Mouse (Mus musculus): Measurements from ENCODE around the gene Rbbp5. TPM values are rescaled to one million over a fixed set of nuclear protein-coding genes. Genes with fewer than 3 reads are reported as not detected.

Rbbp5 gene
- polyA plus RNA-seq, 1 experiment from 2014 or later: 47.2 TPM

DNA sequence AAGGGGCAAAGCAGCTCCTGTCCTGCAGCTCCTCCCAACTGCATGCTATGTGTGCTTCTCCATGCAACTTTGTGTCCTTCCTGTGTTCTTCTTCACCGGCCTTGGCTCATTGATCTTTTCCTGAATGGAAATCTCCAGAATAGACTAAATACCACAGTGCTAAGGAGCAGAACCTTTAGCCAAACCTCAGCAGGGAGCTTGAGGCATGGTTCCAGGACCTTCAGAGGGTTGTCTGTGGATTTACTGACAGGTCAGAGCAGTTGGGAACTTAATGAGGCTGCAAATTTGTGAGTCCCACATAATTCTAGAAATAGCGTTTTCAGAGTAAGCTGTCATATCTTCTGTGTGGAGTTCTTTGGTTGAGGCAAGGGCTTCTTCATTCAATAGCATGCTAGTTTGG lies 23.4 kb downstream of the Rbbp5 start:
- Histone ChIP-seq H3K9me3 (no peaks in the 10 kb centered on the region), H3K4me1 (no peaks in the 10 kb centered on the region), H3K4me2 (no peak overlapping the region), H3K27ac (no peak overlapping the region), H3K36me3 (peaks cover 84% of the 10 kb centered on the region), H3K27me3 (no peaks in the 10 kb centered on the region), H3K9ac (no peak overlapping the region), H3K4me3 (no peak overlapping the region)
- 93% methylated on average over 2 of the region's 2 CpGs for WGBS
- ATAC-seq (ENCODE audit: insufficient number of reproducible peaks, insufficient read depth, low FRiP score, low TSS enrichment, low read depth): no peak

DNA sequence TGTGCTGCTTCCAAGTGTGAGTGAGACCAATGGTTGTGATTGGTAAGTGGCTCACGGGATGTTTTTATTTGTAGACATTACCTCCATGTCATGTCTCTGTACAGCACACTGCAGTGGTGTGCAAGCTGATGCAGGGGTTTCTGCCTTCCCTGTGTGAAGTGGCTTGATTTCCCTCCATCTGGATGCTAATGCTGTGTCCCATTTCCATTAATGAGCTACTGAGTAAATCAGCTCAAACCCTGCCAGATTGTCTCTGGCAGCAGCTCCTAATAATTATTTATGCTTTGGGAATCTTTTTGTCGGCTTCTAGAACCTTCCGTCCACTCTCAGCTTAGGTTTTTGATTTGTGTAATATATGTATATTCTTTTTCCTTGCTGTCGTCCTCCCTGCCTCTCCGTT lies 28.0 kb downstream of the Rbbp5 start:
- no peaks in the 10 kb centered on the region for H3K4me1 ChIP-seq
- H3K4me3 ChIP-seq: no peak overlapping the region
- peaks cover 77% of the 10 kb centered on the region for H3K36me3 ChIP-seq
- H3K4me2 ChIP-seq: no peak overlapping the region
- WGBS: 94% methylated on average over 5 of the region's 5 CpGs
- H3K9ac ChIP-seq: no peak overlapping the region
- no peak for ATAC-seq (ENCODE audit: insufficient number of reproducible peaks, insufficient read depth, low FRiP score, low TSS enrichment, low read depth)
- no peak overlapping the region for H3K27ac ChIP-seq
- H3K9me3 ChIP-seq: no peaks in the 10 kb centered on the region
- no peaks in the 10 kb centered on the region for H3K27me3 ChIP-seq

DNA sequence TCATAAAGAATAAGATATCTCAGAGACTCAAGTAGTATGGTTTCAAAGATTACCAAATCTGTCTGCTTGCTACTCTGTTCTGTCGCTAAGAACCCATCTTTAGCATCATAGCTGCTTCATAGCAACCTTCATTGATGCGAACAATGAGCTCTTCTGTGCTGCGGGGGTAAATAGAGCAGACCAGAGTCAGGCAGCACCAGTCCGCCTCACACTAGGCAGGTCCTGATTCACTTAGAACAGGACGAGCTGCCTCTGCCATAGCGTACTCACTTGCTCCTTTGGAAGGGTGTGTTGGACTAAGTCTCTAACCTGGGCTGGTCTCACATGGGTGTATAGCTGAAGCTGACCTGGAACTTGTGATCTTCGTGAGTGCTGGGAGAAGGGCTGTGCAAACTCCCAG lies 28.9 kb downstream of the Rbbp5 start, which contains the start of gene Tmem81:
Tmem81 (plus strand) TSS at position 173 of the 400 bp plus-strand sequence.
- H3K9me3 ChIP-seq: no peaks in the 10 kb centered on the region
- no peaks in the 10 kb centered on the region for H3K4me1 ChIP-seq
- H3K9ac ChIP-seq: no peak within 1 kb of the TSS
- no peak within 1 kb of the TSS for H3K27ac ChIP-seq
- no peaks in the 10 kb centered on the region for H3K27me3 ChIP-seq
- 80% methylated on average over 7 of the region's 7 CpGs for WGBS
- no peak within 1 kb of the TSS for H3K4me3 ChIP-seq
- peaks cover 68% of the 10 kb centered on the region for H3K36me3 ChIP-seq
- ATAC-seq (ENCODE audit: insufficient number of reproducible peaks, insufficient read depth, low FRiP score, low TSS enrichment, low read depth): no peak
- H3K4me2 ChIP-seq: no peak within 1 kb of the TSS

DNA sequence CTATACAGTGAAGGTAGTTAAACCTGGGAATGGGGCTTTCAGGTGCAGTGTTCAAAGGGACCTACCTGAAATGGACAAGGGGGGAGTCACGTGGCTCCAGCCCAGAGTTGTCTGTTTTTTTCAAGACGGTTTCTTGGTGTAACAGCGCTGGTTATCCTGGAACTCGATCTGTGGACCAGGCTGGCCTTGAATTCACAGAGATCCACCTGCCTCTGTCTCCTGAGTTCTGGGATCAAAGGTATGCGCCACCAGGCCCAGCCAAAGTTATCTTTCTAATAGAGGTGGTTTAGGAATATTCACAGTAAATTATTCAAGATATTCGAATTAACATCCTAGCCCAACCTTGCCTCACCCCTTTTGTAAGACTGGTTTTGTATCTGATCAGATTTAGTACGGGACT lies 29.5 kb downstream of the Rbbp5 start:
- Histone ChIP-seq H3K27me3 (no peaks in the 10 kb centered on the region), H3K36me3 (peaks cover 62% of the 10 kb centered on the region), H3K4me2 (no peak overlapping the region), H3K27ac (no peak overlapping the region), H3K9me3 (no peaks in the 10 kb centered on the region), H3K9ac (no peak overlapping the region), H3K4me1 (no peaks in the 10 kb centered on the region), H3K4me3 (no peak overlapping the region)
- 95% methylated on average over 7 of the region's 7 CpGs for WGBS
- ATAC-seq (ENCODE audit: insufficient number of reproducible peaks, insufficient read depth, low FRiP score, low TSS enrichment, low read depth): no peak

DNA sequence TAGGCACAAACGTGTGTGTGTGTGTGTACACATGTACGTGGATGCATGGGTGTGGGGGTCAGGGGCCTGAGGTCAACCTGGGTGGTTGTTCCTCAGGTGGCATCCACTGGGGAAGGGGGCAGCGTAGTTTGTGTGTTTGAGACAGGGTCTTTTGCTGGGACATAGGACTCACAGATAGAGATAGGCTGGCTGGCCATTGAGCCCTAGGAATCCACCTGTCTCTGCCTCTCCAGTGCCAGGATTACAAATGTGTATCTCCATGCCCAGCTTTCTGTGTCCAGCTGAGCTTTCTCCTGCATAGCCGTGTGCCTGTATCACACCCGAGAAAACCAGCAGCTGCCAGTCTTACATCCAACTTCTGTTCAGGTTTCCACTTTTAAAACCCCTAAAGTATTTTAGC lies 32.6 kb downstream of the Rbbp5 start:
- 88% methylated on average over 5 of the region's 5 CpGs for WGBS
- no peak overlapping the region for H3K27ac ChIP-seq
- no peak overlapping the region for H3K4me3 ChIP-seq
- H3K4me1 ChIP-seq: no peaks in the 10 kb centered on the region
- no peaks in the 10 kb centered on the region for H3K27me3 ChIP-seq
- no peak overlapping the region for H3K4me2 ChIP-seq
- ATAC-seq (ENCODE audit: insufficient number of reproducible peaks, insufficient read depth, low FRiP score, low TSS enrichment, low read depth): no peak
- no peak overlapping the region for H3K9ac ChIP-seq
- peaks cover 37% of the 10 kb centered on the region for H3K36me3 ChIP-seq
- H3K9me3 ChIP-seq: no peaks in the 10 kb centered on the region

DNA sequence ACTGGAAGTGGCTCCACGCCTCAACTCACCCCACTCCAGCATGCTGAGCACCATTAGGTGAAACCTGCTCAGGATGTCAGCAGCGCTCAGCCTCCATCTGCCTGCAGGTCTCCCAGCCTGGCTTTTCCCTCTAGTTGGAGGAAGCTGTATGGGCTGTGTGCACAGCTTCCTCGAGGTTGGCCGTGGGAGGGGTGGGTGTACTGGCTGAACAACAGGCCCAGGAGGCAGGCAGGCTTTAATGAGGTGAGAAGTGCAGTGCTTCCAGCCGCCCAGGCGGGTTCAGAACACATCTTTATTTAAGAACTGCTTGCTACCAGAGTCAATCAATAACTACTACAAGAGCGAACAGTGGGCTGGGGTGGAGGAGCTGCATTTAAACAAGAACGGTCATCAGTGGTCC lies 34.4 kb downstream of the Rbbp5 start:
- no peaks in the 10 kb centered on the region for H3K9me3 ChIP-seq
- no peaks in the 10 kb centered on the region for H3K27me3 ChIP-seq
- H3K9ac ChIP-seq: no peak overlapping the region
- no peak overlapping the region for H3K4me3 ChIP-seq
- 68% methylated on average over 8 of the region's 8 CpGs for WGBS
- no peak overlapping the region for H3K27ac ChIP-seq
- no peak for ATAC-seq (ENCODE audit: insufficient number of reproducible peaks, insufficient read depth, low FRiP score, low TSS enrichment, low read depth)
- peaks cover 21% of the 10 kb centered on the region for H3K36me3 ChIP-seq
- H3K4me2 ChIP-seq: no peak overlapping the region
- H3K4me1 ChIP-seq: no peaks in the 10 kb centered on the region

DNA sequence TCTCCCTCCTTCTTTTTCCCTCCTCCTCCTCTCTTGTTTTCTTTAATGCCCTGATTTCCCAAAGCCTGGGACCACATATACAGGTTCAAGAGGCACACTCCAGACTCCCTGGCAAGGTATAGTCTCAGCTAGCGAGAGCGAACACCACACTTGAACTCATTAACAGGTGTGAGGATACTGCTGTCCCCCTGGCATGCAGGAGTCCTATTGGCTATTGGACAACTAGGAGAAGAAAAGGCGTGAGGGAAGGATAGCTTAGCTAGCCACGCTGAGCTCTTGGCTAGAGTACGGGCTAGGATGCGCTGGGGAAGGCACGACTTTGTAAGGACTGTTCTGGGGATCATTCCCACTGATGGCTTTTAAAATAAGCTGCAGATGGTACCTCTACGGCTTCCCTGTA lies 34.9 kb downstream of the Rbbp5 start:
- Histone ChIP-seq H3K4me2 (no peak overlapping the region), H3K9ac (no peak overlapping the region), H3K9me3 (no peaks in the 10 kb centered on the region), H3K27ac (no peak overlapping the region), H3K4me1 (no peaks in the 10 kb centered on the region), H3K27me3 (no peaks in the 10 kb centered on the region), H3K4me3 (no peak overlapping the region), H3K36me3 (peaks cover 15% of the 10 kb centered on the region)
- WGBS: 81% methylated on average over 8 of the region's 8 CpGs
- ATAC-seq (ENCODE audit: insufficient number of reproducible peaks, insufficient read depth, low FRiP score, low TSS enrichment, low read depth): no peak

DNA sequence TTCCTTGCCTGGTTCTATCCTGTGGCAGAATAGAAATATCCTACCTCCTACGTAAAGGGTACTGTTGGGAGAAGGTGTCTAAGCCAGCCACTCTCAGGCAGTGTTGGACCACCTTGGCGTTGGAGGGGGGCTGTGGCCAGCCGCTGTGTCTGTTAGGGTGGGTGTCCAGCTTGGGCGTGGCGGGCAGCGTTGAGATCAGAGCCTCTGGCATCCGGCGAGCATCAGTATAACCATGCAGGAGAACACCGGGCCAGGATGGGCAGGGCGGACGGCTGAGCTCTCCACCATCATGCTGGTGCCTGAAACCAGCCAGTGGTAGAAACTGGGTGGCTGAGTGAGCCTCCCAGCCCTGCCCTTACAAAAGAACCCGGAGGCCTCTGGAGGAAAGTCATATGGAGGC lies 38.2 kb downstream of the Rbbp5 start:
- no peak for ATAC-seq (ENCODE audit: insufficient number of reproducible peaks, insufficient read depth, low FRiP score, low TSS enrichment, low read depth)
- WGBS: 86% methylated on average over 12 of the region's 12 CpGs

DNA sequence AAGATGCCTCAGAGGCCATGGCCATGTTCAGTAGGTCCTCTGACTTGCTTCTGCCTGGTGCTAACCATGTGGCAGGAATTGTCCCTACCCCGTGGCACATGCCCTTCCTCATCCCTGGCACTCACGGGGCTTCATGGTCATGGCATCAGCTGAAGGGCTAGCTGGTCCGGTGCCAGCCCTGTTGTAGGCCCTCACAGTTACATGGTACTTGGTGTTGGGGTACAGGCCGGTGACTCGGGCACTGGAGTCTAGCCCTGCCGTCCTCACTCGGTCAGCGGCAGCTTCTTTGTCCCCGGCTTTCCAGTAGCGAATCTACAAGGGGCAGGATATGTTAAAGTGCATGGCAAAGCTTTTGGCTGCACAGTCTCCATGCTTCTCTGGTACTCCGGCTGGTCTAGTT lies 39.6 kb downstream of the Rbbp5 start:
- 90% methylated on average over 11 of the region's 11 CpGs for WGBS
- Histone ChIP-seq H3K36me3 (no peaks in the 10 kb centered on the region), H3K4me2 (no peak overlapping the region), H3K27me3 (no peaks in the 10 kb centered on the region), H3K4me3 (no peak overlapping the region), H3K9me3 (no peaks in the 10 kb centered on the region), H3K4me1 (no peaks in the 10 kb centered on the region), H3K9ac (no peak overlapping the region), H3K27ac (no peak overlapping the region)
- no peak for ATAC-seq (ENCODE audit: insufficient number of reproducible peaks, insufficient read depth, low FRiP score, low TSS enrichment, low read depth)

More for the DNA sequence above, 38.2 kb downstream of the Rbbp5 start:
- no peak overlapping the region for H3K4me3 ChIP-seq
- no peaks in the 10 kb centered on the region for H3K36me3 ChIP-seq
- no peak overlapping the region for H3K4me2 ChIP-seq
- no peaks in the 10 kb centered on the region for H3K4me1 ChIP-seq
- H3K9me3 ChIP-seq: no peaks in the 10 kb centered on the region
- H3K27me3 ChIP-seq: no peaks in the 10 kb centered on the region
- H3K27ac ChIP-seq: no peak overlapping the region
- no peak overlapping the region for H3K9ac ChIP-seq

DNA sequence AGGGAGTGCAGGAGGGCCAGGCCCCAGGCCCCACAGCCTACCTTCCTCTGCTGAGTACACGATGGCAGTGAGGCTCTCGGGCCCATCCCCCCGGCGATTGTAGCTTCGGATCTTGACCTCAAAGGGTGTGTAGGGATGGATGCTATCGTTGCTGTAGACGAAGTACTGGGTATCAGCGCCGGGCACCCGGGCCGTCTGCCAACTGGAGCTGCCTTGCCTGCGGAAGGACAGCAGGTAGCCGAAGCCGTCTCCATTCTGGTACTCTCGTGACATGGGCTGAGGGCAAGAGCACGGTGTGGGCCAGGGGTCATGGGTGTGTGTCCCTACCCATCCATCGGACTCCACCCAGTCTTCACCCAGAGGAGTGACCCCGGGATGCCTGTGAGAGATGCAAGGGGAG lies 41.5 kb downstream of the Rbbp5 start:
- Histone ChIP-seq H3K4me3 (no peak overlapping the region), H3K9me3 (no peaks in the 10 kb centered on the region), H3K27ac (no peak overlapping the region), H3K27me3 (no peaks in the 10 kb centered on the region), H3K36me3 (no peaks in the 10 kb centered on the region), H3K4me2 (no peak overlapping the region), H3K4me1 (0 out of 2 replicates have a peak, but pooled peaks cover 3% of the 10 kb centered on the region), H3K9ac (no peak overlapping the region)
- no peak for ATAC-seq (ENCODE audit: insufficient number of reproducible peaks, insufficient read depth, low FRiP score, low TSS enrichment, low read depth)
- WGBS: 85% methylated on average over 18 of the region's 18 CpGs

DNA sequence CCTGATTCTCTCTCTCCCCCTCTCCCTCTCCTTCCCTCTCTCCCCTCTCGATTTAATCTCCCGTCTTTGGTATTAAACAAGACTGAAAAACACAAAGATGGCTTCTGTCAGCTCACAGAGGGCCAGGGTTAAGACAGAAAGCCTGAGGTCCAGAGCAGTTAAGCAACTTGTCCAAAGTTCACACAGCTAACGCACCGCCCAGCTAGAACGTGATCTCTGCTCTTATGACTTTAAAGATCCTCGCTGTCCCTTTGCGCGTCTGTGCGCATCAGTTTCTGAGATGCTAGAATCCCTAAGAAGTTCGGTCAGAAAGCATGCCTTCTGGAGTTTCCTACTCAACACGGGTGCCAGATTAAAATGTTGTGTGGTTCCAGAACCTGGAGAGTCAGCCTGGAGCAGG lies 42.6 kb downstream of the Rbbp5 start:
- H3K4me3 ChIP-seq: no peak overlapping the region

DNA sequence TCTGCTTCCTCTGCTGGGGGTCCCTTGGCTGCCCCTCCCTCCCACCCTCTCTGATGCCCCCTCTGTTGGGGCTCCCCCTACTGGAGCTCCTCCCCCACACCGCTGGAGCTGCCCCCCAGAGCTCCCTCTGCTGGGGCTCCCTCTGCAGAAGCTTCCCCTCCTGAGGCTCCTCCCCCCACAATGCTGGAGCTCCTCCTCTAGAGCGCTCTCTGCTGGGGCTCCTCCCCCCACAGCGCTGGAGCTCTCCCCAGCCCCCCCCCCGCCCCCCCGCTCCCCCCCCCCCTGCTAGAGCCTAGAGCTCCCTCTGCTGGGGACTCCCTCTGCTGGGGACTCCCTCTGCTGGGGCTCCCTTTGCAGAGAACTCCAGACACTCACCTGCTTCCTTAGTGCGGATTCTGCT lies 43.6 kb downstream of the Rbbp5 start:
- Histone ChIP-seq H3K9ac (no peak overlapping the region), H3K4me2 (no peak overlapping the region), H3K36me3 (no peaks in the 10 kb centered on the region), H3K27ac (no peak overlapping the region), H3K4me1 (0 out of 2 replicates have a peak, but pooled peaks cover 3% of the 10 kb centered on the region), H3K9me3 (no peaks in the 10 kb centered on the region), H3K4me3 (no peak overlapping the region), H3K27me3 (peaks cover 5% of the 10 kb centered on the region; the same call in 1 of the 2 replicates)
- 40% methylated on average over 2 of the region's 6 CpGs for WGBS
- peak; percentile 43; the same call in 1 of the 2 replicates for ATAC-seq (ENCODE audit: insufficient number of reproducible peaks, insufficient read depth, low FRiP score, low TSS enrichment, low read depth)

More for the DNA sequence above, 42.6 kb downstream of the Rbbp5 start:
- H3K4me1 ChIP-seq: 0 out of 2 replicates have a peak, but pooled peaks cover 3% of the 10 kb centered on the region
- no peaks in the 10 kb centered on the region for H3K9me3 ChIP-seq
- H3K36me3 ChIP-seq: no peaks in the 10 kb centered on the region
- 86% methylated on average over 11 of the region's 11 CpGs for WGBS
- no peak overlapping the region for H3K9ac ChIP-seq
- H3K4me2 ChIP-seq: no peak overlapping the region
- no peak overlapping the region for H3K27ac ChIP-seq
- no peak for ATAC-seq (ENCODE audit: insufficient number of reproducible peaks, insufficient read depth, low FRiP score, low TSS enrichment, low read depth)
- H3K27me3 ChIP-seq: no peaks in the 10 kb centered on the region

DNA sequence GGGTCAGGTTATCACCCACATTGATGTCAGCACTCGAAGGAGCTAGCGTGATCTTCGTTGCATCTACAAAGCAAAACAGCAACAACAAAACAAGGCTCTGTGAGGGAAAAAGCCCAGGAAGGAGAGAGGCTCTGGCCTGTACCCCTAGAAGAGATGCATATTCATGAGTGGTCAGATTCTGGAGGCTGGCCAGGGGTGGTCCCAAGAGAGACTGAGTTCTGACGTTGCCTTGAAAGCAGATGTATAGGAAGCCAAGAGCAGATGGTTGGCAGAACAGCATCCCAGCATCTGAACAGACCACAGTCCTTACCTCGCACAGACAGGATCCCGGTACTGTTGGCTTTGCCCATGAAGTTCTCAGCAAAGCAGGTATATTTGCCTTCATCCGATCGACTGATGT lies 45.9 kb downstream of the Rbbp5 start:
- Histone ChIP-seq H3K27ac (no peak overlapping the region), H3K4me1 (0 out of 2 replicates have a peak, but pooled peaks cover 6% of the 10 kb centered on the region), H3K27me3 (peaks cover 5% of the 10 kb centered on the region; the same call in 1 of the 2 replicates), H3K4me3 (no peak overlapping the region), H3K36me3 (no peaks in the 10 kb centered on the region), H3K4me2 (no peak overlapping the region), H3K9ac (no peak overlapping the region), H3K9me3 (no peaks in the 10 kb centered on the region)
- WGBS: 78% methylated on average over 8 of the region's 8 CpGs
- no peak for ATAC-seq (ENCODE audit: insufficient number of reproducible peaks, insufficient read depth, low FRiP score, low TSS enrichment, low read depth)
